Mouse (Mus musculus) bone marrow, adult 2 months (tissue): Measurements from ENCODE around the gene Cntn1.

Source experiments
- CTCF ChIP-seq: fragments of 200-500 bp; IDR thresholded peaks from 2 replicates; pipeline ENCODE4 v1.5.1; 2011; ENCODE audit warnings: low read length, control low read depth; ENCODE audit not compliant: control insufficient read depth, insufficient read depth
- POLR2A ChIP-seq: fragments of 200-500 bp; IDR thresholded peaks from 2 replicates; pipeline ENCODE4 v1.6.1; 2011; ENCODE audit warnings: low read depth, mild to moderate bottlenecking, control low read depth, low read length, borderline replicate concordance; ENCODE audit not compliant: control insufficient read depth

DNA sequence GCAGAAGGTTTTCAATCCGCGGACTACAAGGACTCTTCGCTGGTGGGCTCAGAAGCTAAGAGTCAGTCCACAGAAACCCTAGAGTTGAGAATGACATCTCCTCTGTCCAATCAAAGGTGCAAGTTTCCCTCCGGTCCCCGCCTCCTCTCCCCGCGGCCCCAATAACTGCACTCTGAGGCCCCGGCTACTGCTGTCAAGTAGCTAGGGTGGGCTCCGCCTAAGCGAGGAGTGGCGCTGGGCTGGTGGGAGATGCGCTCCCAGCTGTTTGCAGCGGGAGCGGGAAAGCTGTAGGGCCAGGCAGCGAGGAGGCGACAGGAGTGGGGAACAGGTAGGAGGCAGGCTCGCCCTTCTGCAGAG, at the start of gene Cntn1:
- TF ChIP-seq POLR2A (no peak), CTCF (no peak)
